In the genomic region with DNA sequence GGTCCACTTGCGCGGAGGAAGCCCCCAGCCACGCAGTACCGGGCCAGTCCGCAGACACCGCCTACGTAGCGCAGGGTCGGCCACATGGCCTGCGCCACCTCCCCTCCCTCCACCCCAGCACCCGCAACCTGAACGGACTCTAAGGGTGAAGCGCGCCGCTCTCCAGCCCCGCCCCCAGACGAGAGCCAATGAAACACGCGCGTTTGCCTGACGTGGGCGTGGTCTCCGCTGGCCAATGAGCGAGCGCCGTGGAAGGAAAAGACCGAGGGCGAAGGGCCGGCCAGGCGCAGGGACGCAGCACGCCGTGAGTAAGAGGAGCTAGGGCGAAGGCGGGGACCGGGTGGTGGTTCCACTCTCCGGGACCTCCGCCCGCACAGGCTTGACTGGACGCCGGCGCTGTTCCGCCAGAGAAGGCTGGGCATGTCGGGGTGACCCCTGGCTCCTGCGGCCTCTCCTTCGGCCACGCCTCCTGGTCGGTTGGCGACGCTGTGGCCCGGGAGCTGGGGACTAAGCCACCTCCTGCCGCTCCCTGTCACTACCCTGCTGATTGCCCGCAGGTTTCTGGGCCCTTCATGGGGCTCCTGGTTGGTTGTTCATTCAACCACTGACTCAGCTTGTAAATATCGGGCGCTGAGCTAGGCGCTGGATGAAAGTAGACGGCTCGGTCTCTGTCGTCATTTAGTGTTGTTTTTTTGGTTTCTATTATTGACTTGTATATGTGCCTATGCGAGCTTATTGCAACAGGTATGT, we compare ENCODE assay signal across 8 mouse cellular contexts. TPM values are rescaled to one million over a fixed set of nuclear protein-coding genes. Genes with fewer than 3 reads are reported as not detected.
DNase-seq lines count a peak whose midpoint lies in the region; ATAC-seq and TF ChIP-seq lines count a peak whose summit lies in the region.

A gene (minus strand): TSS at position 163 of the 750 bp plus-strand sequence.
A gene (plus strand): TSS at position 240 of the 750 bp plus-strand sequence.

- under 1% methylated on average over 60 of the region's 60 CpGs for WGBS in cerebellum, adult 2 months
- WGBS in forebrain, postnatal 0 days, result under 1% methylated on average over 60 of the region's 60 CpGs
- under 1% methylated on average over 60 of the region's 60 CpGs for WGBS in lung, embryonic 15.5 days

- H3K4me2 ChIP-seq in forebrain, postnatal 0 days (ENCODE audit: low read depth), result peak within 1 kb of the TSS; percentile 96
- peak within 1 kb of the TSS; percentile 81 for H3K4me2 ChIP-seq in lung, embryonic 15.5 days

- peak; percentile 90 to 96 for TF ChIP-seq POLR2A in MEL (IDR thresholded peaks at IDR 0.05; ENCODE audit: control insufficient read depth in 1 of 2, insufficient read depth in 1 of 2, low read depth in 1 of 2, low read length in 2 of 2, poor library complexity in 1 of 2)
- TF ChIP-seq POLR2A in cerebellum, adult 2 months (IDR thresholded peaks at IDR 0.05; ENCODE audit: borderline replicate concordance, insufficient read depth, low read length), result peak; percentile 92

- peaks cover 3 to 14% of the 10 kb centered on the region in 2 experiments; a peak in 3 of 4 replicates for H3K4me1 ChIP-seq in MEL (ENCODE audit: control insufficient read depth in 1 of 2, insufficient read depth in 2 of 2, low read length in 2 of 2)
- peaks cover 6% of the 10 kb centered on the region for H3K4me1 ChIP-seq in cerebellum, adult 2 months (ENCODE audit: control insufficient read depth, insufficient read depth, low read length)
- peaks cover 14% of the 10 kb centered on the region for H3K4me1 ChIP-seq in forebrain, postnatal 0 days (ENCODE audit: insufficient read depth)
- peaks cover 15% of the 10 kb centered on the region for H3K4me1 ChIP-seq in lung, embryonic 15.5 days

- peak; percentile 97 for DNase-seq in MEL (ENCODE audit: low read depth, low spot score)
- peak; percentile 96 to 97 for DNase-seq in cerebellum, adult 2 months
- peak; percentile 92 for DNase-seq in forebrain, postnatal 0 days
- peak; percentile 97 for DNase-seq in heart, postnatal 4 days
- DNase-seq in layer of hippocampus, adult 8-10 months (ENCODE audit: low spot score in 2 of 2), result peak; percentile 91 to 94
- peak; percentile 94 for DNase-seq in ovary, adult 18-20 months (ENCODE audit: low spot score)
- peak; percentile 94 for DNase-seq in thymus, postnatal 0 days (ENCODE audit: low spot score)

- peak; percentile 96 for ATAC-seq in forebrain, postnatal 0 days
- peak; percentile 96 for ATAC-seq in lung, embryonic 15.5 days (ENCODE audit: borderline replicate concordance, extremely low read depth, low FRiP score, low TSS enrichment)

- H3K4me3 ChIP-seq in MEL (ENCODE audit: control insufficient read depth in 1 of 2, insufficient read depth in 1 of 2, low read depth in 2 of 2, low read length in 2 of 2), result peak within 1 kb of the TSS; percentile 95 to 96
- peak within 1 kb of the TSS; percentile 96 for H3K4me3 ChIP-seq in cerebellum, adult 2 months (replicated peaks; ENCODE audit: insufficient read depth, low read depth, low read length)
- peak within 1 kb of the TSS; percentile 60 for H3K4me3 ChIP-seq in forebrain, postnatal 0 days (ENCODE audit: low read depth, low read length)
- H3K4me3 ChIP-seq in lung, embryonic 15.5 days, result peak within 1 kb of the TSS; percentile 79

- H3K79me2 ChIP-seq in MEL (ENCODE audit: control insufficient read depth, insufficient read depth, low read length, poor library complexity), result peaks cover 17% of the 10 kb centered on the region

- no peaks in the 10 kb centered on the region for H3K27me3 ChIP-seq in MEL (ENCODE audit: control insufficient read depth in 1 of 2, insufficient read depth in 2 of 2, low read length in 2 of 2)
- H3K27me3 ChIP-seq in cerebellum, adult 2 months (ENCODE audit: control insufficient read depth, insufficient read depth, low read length), result no peaks in the 10 kb centered on the region
- H3K27me3 ChIP-seq in forebrain, postnatal 0 days (ENCODE audit: insufficient read depth, low read length), result no peaks in the 10 kb centered on the region
- no peaks in the 10 kb centered on the region for H3K27me3 ChIP-seq in lung, embryonic 15.5 days

- no peak; a peak in 1 of 6 replicates for TF ChIP-seq CTCF in MEL (IDR thresholded peaks at IDR 0.05 in 2 of 3, conservative IDR thresholded peaks at IDR 0.05 in 1 of 3; ENCODE audit: control insufficient read depth in 1 of 3, insufficient read depth in 1 of 3, low read depth in 2 of 3, low read length in 3 of 3, poor library complexity in 1 of 3, severe bottlenecking in 1 of 3)
- no peak for TF ChIP-seq CTCF in cerebellum, adult 2 months (IDR thresholded peaks at IDR 0.05; ENCODE audit: borderline replicate concordance, insufficient read depth, low read depth, low read length)
- 0 out of 2 replicates have a peak, but pooled peaks have one; percentile 10 for TF ChIP-seq CTCF in forebrain, postnatal 0 days (IDR thresholded peaks at IDR 0.05; ENCODE audit: low read depth)

- H3K27ac ChIP-seq in MEL (ENCODE audit: control insufficient read depth, low read depth, low read length), result peak within 1 kb of the TSS; percentile 77
- peak within 1 kb of the TSS; percentile 73 for H3K27ac ChIP-seq in cerebellum, adult 2 months (ENCODE audit: insufficient read depth, low read length)
- 0 out of 2 replicates have a peak within 1 kb of the TSS, but pooled peaks have one; percentile 41 for H3K27ac ChIP-seq in forebrain, postnatal 0 days (ENCODE audit: low read depth, low read length)
- peak within 1 kb of the TSS; percentile 85 for H3K27ac ChIP-seq in lung, embryonic 15.5 days

- TF ChIP-seq RAD21 in MEL (IDR thresholded peaks at IDR 0.05; ENCODE audit: low read depth, low read length), result no peak

- TF ChIP-seq EP300 in MEL (IDR thresholded peaks at IDR 0.05; ENCODE audit: low read depth in 1 of 2, low read length in 2 of 2), result 0 out of 4 replicates have a peak, but pooled peaks have one; percentile 8 to 36

- H3K9ac ChIP-seq in MEL (ENCODE audit: control insufficient read depth, low read depth, low read length, poor library complexity, severe bottlenecking), result peak within 1 kb of the TSS; percentile 96
- H3K9ac ChIP-seq in forebrain, postnatal 0 days, result peak within 1 kb of the TSS; percentile 60
- H3K9ac ChIP-seq in lung, embryonic 15.5 days, result peak within 1 kb of the TSS; percentile 75

- no peaks in the 10 kb centered on the region for H3K9me3 ChIP-seq in MEL (replicated peaks; ENCODE audit: insufficient read depth, low read length)
- H3K9me3 ChIP-seq in forebrain, postnatal 0 days (ENCODE audit: low read length), result no peaks in the 10 kb centered on the region
- H3K9me3 ChIP-seq in lung, embryonic 15.5 days, result no peaks in the 10 kb centered on the region

- peaks cover 7 to 10% of the 10 kb centered on the region in 2 experiments for H3K36me3 ChIP-seq in MEL (ENCODE audit: control insufficient read depth in 1 of 2, insufficient read depth in 2 of 2, low read length in 2 of 2)
- H3K36me3 ChIP-seq in forebrain, postnatal 0 days (ENCODE audit: insufficient read depth), result no peaks in the 10 kb centered on the region
- H3K36me3 ChIP-seq in lung, embryonic 15.5 days, result peaks cover 3% of the 10 kb centered on the region

TF ChIP-seq in MEL, 35 proteins besides CTCF, POLR2A, EP300 and RAD21 (continues in another document):
- TF ChIP-seq GABPA (IDR thresholded peaks at IDR 0.05; ENCODE audit: low read depth, low read length) (no peak), CHD2 (IDR thresholded peaks at IDR 0.05; ENCODE audit: low read length) (no peak), POLR2AphosphoS2 (IDR thresholded peaks at IDR 0.05; ENCODE audit: low read length) (peak; percentile 89), NELFE (IDR thresholded peaks at IDR 0.05; ENCODE audit: low read depth, low read length) (peak; percentile 90), NRF1 (IDR thresholded peaks at IDR 0.05; ENCODE audit: insufficient read depth, low read depth, low read length, poor library complexity, severe bottlenecking) (peak; percentile 47; the same call in 1 of the 2 replicates), MEF2A (IDR thresholded peaks at IDR 0.05; ENCODE audit: extremely low read depth, insufficient replicate concordance, low read depth, low read length, poor library complexity, severe bottlenecking) (no peak), MYB (IDR thresholded peaks at IDR 0.05; ENCODE audit: low read depth, low read length) (no peak), MAX (IDR thresholded peaks at IDR 0.05; ENCODE audit: low read length) (peak; percentile 87), MXI1 (IDR thresholded peaks at IDR 0.05; ENCODE audit: low read depth, low read length) (peak; percentile 92), KAT2A (conservative IDR thresholded peaks at IDR 0.05; ENCODE audit: low read depth, low read length) (no peak), RCOR1 (IDR thresholded peaks at IDR 0.05; ENCODE audit: low read depth, low read length) (0 out of 2 replicates have a peak, but pooled peaks have one; percentile 34), MAZ (IDR thresholded peaks at IDR 0.05; ENCODE audit: low read depth, low read length) (peak; percentile 87), USF1 (IDR thresholded peaks at IDR 0.05; ENCODE audit: low read depth, low read length) (peak; percentile 63)

RNA-seq across cellular contexts. Expression of the first gene that starts in this region (rescaled TPM):
- 23.9 and 31.6 TPM in 2 replicates for total RNA-seq in MEL (2012; rRNA removed)
- polyA plus RNA-seq in MEL (2012; ENCODE audit: insufficient read depth in 1 of 2, insufficient read length in 2 of 2, low read depth in 1 of 2, low replicate concordance in 2 of 2, missing spikeins in 1 of 2), result 10 to 100 TPM in 1 of 2 experiments, not detected in 1; 18.3 TPM
- polyA plus RNA-seq in cerebellum, adult 2 months (2012; rRNA removed), result 11.9 and 12.9 TPM in 2 replicates
- total RNA-seq in forebrain, postnatal 0 days (2014; rRNA removed), result 12.3 and 13.3 TPM in 2 replicates
- polyA plus RNA-seq in forebrain, postnatal 0 days (2015; fragmentation: Nextera tagmentation; extraction: Ambion mirVana), result 5.7 and 8.5 TPM in 2 replicates
- total RNA-seq in heart, postnatal 4 days (2021), result 10 to 100 TPM; 23.5 to 23.8 TPM
- total RNA-seq in layer of hippocampus, adult 8-10 months (2022), result 10 to 100 TPM; 15.5 to 24.9 (median 18.6) TPM
- 14.6 and 14.9 TPM in 2 replicates for polyA plus RNA-seq in lung, embryonic 15.5 days (2015; fragmentation: Nextera tagmentation; extraction: Ambion mirVana)
- 7.1 and 9.0 TPM in 2 replicates for polyA plus RNA-seq in thymus, postnatal 0 days (2015; fragmentation: Nextera tagmentation; extraction: Ambion mirVana)

RNA-seq across cellular contexts. Expression of the second gene that starts in this region (rescaled TPM):
- total RNA-seq in MEL (2012; rRNA removed), result 9.4 and 13.7 TPM in 2 replicates
- polyA plus RNA-seq in MEL (2012; ENCODE audit: insufficient read depth in 1 of 2, insufficient read length in 2 of 2, low read depth in 1 of 2, low replicate concordance in 2 of 2, missing spikeins in 1 of 2), result 10 to 100 TPM in 1 of 2 experiments, not detected in 1; 12.7 TPM
- 33.3 and 33.8 TPM in 2 replicates for polyA plus RNA-seq in cerebellum, adult 2 months (2012; rRNA removed)
- total RNA-seq in forebrain, postnatal 0 days (2014; rRNA removed), result 16.1 and 19.9 TPM in 2 replicates
- polyA plus RNA-seq in forebrain, postnatal 0 days (2015; fragmentation: Nextera tagmentation; extraction: Ambion mirVana), result 23.0 and 25.7 TPM in 2 replicates
- total RNA-seq in heart, postnatal 4 days (2021), result 10 to 100 TPM; 16.9 to 21.2 TPM
- total RNA-seq in layer of hippocampus, adult 8-10 months (2022), result 10 to 100 TPM; 26.9 to 35.8 (median 30.0) TPM
- polyA plus RNA-seq in lung, embryonic 15.5 days (2015; fragmentation: Nextera tagmentation; extraction: Ambion mirVana), result 28.3 and 30.0 TPM in 2 replicates
- polyA plus RNA-seq in thymus, postnatal 0 days (2015; fragmentation: Nextera tagmentation; extraction: Ambion mirVana), result 19.1 and 19.8 TPM in 2 replicates

Comparison
In these comparisons a context has a peak if more than half of its experiments do, and no peak if none do; other contexts are left out.
1. Peak in every context shown above with its lines: DNase-seq, ATAC-seq, H3K4me3 ChIP-seq and H3K27ac ChIP-seq.